ENCODE assay signal across 14 mouse cellular contexts in genomic region chr16:4497762-4498607, GRCm38 (mm10). TPM values are rescaled to one million over a fixed set of nuclear protein-coding genes. Genes with fewer than 3 reads are reported as not detected.
A peak's percentile ranks its signal among the peaks of the same experiment; 100 is the strongest.
DNase-seq lines count a peak whose midpoint lies in the region; ATAC-seq and TF ChIP-seq lines count a peak whose summit lies in the region.
"Had no signal": no experiment of that assay in that cellular context is flagged by ENCODE, and none has a peak within 500 bp of the region (broad histone marks: within the 10 kb centered on the region; RNA-seq: fewer than 3 reads in every experiment).

No protein-coding gene starts in this region.

- WGBS in heart, embryonic 10.5 days: 28% methylated on average over 8 of the region's 8 CpGs
- WGBS in intestine, postnatal 0 days: 41% methylated on average over 8 of the region's 8 CpGs

- H3K27ac ChIP-seq in heart, embryonic 10.5 days: peak overlapping the region; percentile 89
- peak overlapping the region; percentile 87 for H3K27ac ChIP-seq in brown adipose tissue, adult 24 weeks (replicated peaks; ENCODE audit: low read depth, low read length)
- H3K27ac ChIP-seq in intestine, postnatal 0 days (ENCODE audit: low read depth, low read length): no peak overlapping the region
- H3K27ac ChIP-seq: hindbrain, embryonic 12.5 days; midbrain, embryonic 12.5 days had no signal

- no peaks in the 10 kb centered on the region for H3K9me3 ChIP-seq in heart, embryonic 10.5 days
- no peaks in the 10 kb centered on the region for H3K9me3 ChIP-seq in intestine, postnatal 0 days (ENCODE audit: control insufficient read depth)
- H3K9me3 ChIP-seq: hindbrain, embryonic 12.5 days; midbrain, embryonic 12.5 days had no signal

- H3K4me1 ChIP-seq in heart, embryonic 10.5 days: peaks cover 55% of the 10 kb centered on the region
- H3K4me1 ChIP-seq in brown adipose tissue, adult 24 weeks (ENCODE audit: control insufficient read depth, insufficient read depth, insufficient read length, low read length): peaks cover 20% of the 10 kb centered on the region
- 0 out of 2 replicates have a peak, but pooled peaks cover 2% of the 10 kb centered on the region for H3K4me1 ChIP-seq in intestine, postnatal 0 days (replicated peaks; ENCODE audit: control insufficient read depth, insufficient read depth, low read length)
- H3K4me1 ChIP-seq: hindbrain, embryonic 12.5 days; midbrain, embryonic 12.5 days had no signal

- TF ChIP-seq CTCF in intestine, postnatal 0 days (IDR thresholded peaks at IDR 0.05; ENCODE audit: low read depth): no peak

- peaks cover 23% of the 10 kb centered on the region for H3K36me3 ChIP-seq in heart, embryonic 10.5 days
- H3K36me3 ChIP-seq in intestine, postnatal 0 days (ENCODE audit: control insufficient read depth, insufficient read depth): no peaks in the 10 kb centered on the region
- H3K36me3 ChIP-seq: hindbrain, embryonic 12.5 days; midbrain, embryonic 12.5 days had no signal

- no peak overlapping the region for H3K9ac ChIP-seq in intestine, postnatal 0 days (ENCODE audit: low read depth, low read length)
- H3K9ac ChIP-seq: hindbrain, embryonic 12.5 days; midbrain, embryonic 12.5 days had no signal

- peak; percentile 83 for DNase-seq in heart, embryonic 10.5 days (ENCODE audit: low spot score)
- DNase-seq in heart, adult 9 months (ENCODE audit: low spot score in 2 of 2): no peak
- DNase-seq in kidney, postnatal 36 days: peak; percentile 60 to 72
- no peak for DNase-seq in right cerebral cortex, postnatal 4 days
- DNase-seq in spleen, postnatal 36 days (ENCODE audit: low spot score in 2 of 2): no peak
- DNase-seq: cerebellum, postnatal 25 days; layer of hippocampus, adult 9-11 months; thymus, postnatal 25 days had no signal

- no peak overlapping the region for H3K4me3 ChIP-seq in heart, embryonic 10.5 days
- no peak overlapping the region for H3K4me3 ChIP-seq in brown adipose tissue, adult 24 weeks (ENCODE audit: insufficient read depth, low read depth, low read length)
- H3K4me3 ChIP-seq in intestine, postnatal 0 days (ENCODE audit: low read depth, low read length): no peak overlapping the region
- H3K4me3 ChIP-seq: erythroblast, embryonic 14.5 days; hindbrain, embryonic 12.5 days; midbrain, embryonic 12.5 days had no signal

- ATAC-seq in intestine, postnatal 0 days: peak; percentile 70
- ATAC-seq in inflammation-experienced regulatory T-cells, adult 6 months: no peak

- no peaks in the 10 kb centered on the region for H3K27me3 ChIP-seq in heart, embryonic 10.5 days (ENCODE audit: insufficient read depth, poor library complexity, severe bottlenecking)
- H3K27me3 ChIP-seq in intestine, postnatal 0 days (replicated peaks; ENCODE audit: control insufficient read depth, insufficient read depth, low read length): 0 out of 2 replicates have a peak, but pooled peaks cover 3% of the 10 kb centered on the region
- H3K27me3 ChIP-seq: hindbrain, embryonic 12.5 days; midbrain, embryonic 12.5 days had no signal

- H3K4me2 ChIP-seq in intestine, postnatal 0 days (replicated peaks; ENCODE audit: low read depth): no peak overlapping the region
- H3K4me2 ChIP-seq: hindbrain, embryonic 12.5 days; midbrain, embryonic 12.5 days had no signal

RNA-seq across cellular contexts. Expression of gene Srl, which starts 43.6 kb away (rescaled TPM):
- 87.3 and 201 TPM in 2 replicates for polyA plus RNA-seq in heart, embryonic 10.5 days (2016; fragmentation: Nextera tagmentation; extraction: Ambion mirVana)
- polyA plus RNA-seq in brown adipose tissue, adult 24 weeks (2012; ENCODE audit: insufficient read depth, insufficient read length, missing spikeins): 17.3 and 26.8 TPM in 2 replicates
- 2.2 and 2.4 TPM in 2 replicates for polyA plus RNA-seq in intestine, postnatal 0 days (2015; fragmentation: Nextera tagmentation; extraction: Ambion mirVana)
- under 1 TPM in 2 of 3 experiments, not detected in 1; 0.12 to 0.73 TPM for polyA plus RNA-seq in inflammation-experienced regulatory T-cells, adult 6 months (2017; shearing (Covaris generic))
- polyA plus RNA-seq: erythroblast, embryonic 14.5 days had no signal

Comparison
In these comparisons a context has a peak if more than half of its experiments do, and no peak if none do; other contexts are left out.
1. DNase-seq: peak in heart, embryonic 10.5 days (single experiment) and kidney, postnatal 36 days (2 of 2); none in heart, adult 9 months (0 of 2), right cerebral cortex, postnatal 4 days (single experiment) and spleen, postnatal 36 days (0 of 2).